Mouse (Mus musculus): ENCODE results near the gene Galnt17.
A peak's percentile ranks its signal among the peaks of the same experiment; 100 is the strongest.

The Galnt17 gene

GRCm38 (mm10) chr5:130927794-130928149 is 380.5 kb downstream of the Galnt17 start:
- DNase-seq (ENCODE audit: low spot score in 2 of 2) = no peak

- DNase-seq (ENCODE audit: low spot score in 2 of 2) = no peak
Observed at GRCm38 (mm10) chr5:130927138-130927793, 381.0 kb downstream of the Galnt17 start.

GRCm38 (mm10) chr5:130925681-130926080 is 382.6 kb downstream of the Galnt17 start:
- no peak for DNase-seq (ENCODE audit: low spot score in 2 of 2)

- no peak for DNase-seq (ENCODE audit: low spot score in 2 of 2)
Observed at GRCm38 (mm10) chr5:130924245-130924827, 384.0 kb downstream of the Galnt17 start.

- no peak for DNase-seq (ENCODE audit: low spot score in 2 of 2)
Observed at GRCm38 (mm10) chr5:130919969-130920368, 388.3 kb downstream of the Galnt17 start.

GRCm38 (mm10) chr5:130914606-130915005 is 393.7 kb downstream of the Galnt17 start:
- no peak for DNase-seq (ENCODE audit: low spot score in 2 of 2)

- DNase-seq (ENCODE audit: low spot score in 2 of 2) = no peak
Observed at GRCm38 (mm10) chr5:130911551-130911950, 396.7 kb downstream of the Galnt17 start.

GRCm38 (mm10) chr5:130901736-130902135 is 406.6 kb downstream of the Galnt17 start:
- no peak for DNase-seq (ENCODE audit: low spot score in 2 of 2)

- DNase-seq (ENCODE audit: low spot score in 2 of 2) = no peak
Observed at GRCm38 (mm10) chr5:130895991-130896390, 412.3 kb downstream of the Galnt17 start.

GRCm38 (mm10) chr5:130891735-130892134 is 416.6 kb downstream of the Galnt17 start:
- no peak for DNase-seq (ENCODE audit: low spot score in 2 of 2)

- no peak for DNase-seq (ENCODE audit: low spot score in 2 of 2)
Observed at GRCm38 (mm10) chr5:130880331-130880730, 428.0 kb downstream of the Galnt17 start.

- DNase-seq (ENCODE audit: low spot score in 2 of 2) = no peak
Observed at GRCm38 (mm10) chr5:130875391-130875790, 432.9 kb downstream of the Galnt17 start.

GRCm38 (mm10) chr5:130871086-130871485 is 437.2 kb downstream of the Galnt17 start:
- no peak for DNase-seq (ENCODE audit: low spot score in 2 of 2)

GRCm38 (mm10) chr5:130869869-130870268 is 438.4 kb downstream of the Galnt17 start:
- no peak for DNase-seq (ENCODE audit: low spot score in 2 of 2)

- no peak for DNase-seq (ENCODE audit: low spot score in 2 of 2)
Observed at GRCm38 (mm10) chr5:130862302-130862701, 446.0 kb downstream of the Galnt17 start.

GRCm38 (mm10) chr5:130859736-130860135 is 448.6 kb downstream of the Galnt17 start:
- no peak for DNase-seq (ENCODE audit: low spot score in 2 of 2)

- no peak for DNase-seq (ENCODE audit: low spot score in 2 of 2)
Observed at GRCm38 (mm10) chr5:130858706-130859105, 449.6 kb downstream of the Galnt17 start.

GRCm38 (mm10) chr5:130858148-130858547 is 450.1 kb downstream of the Galnt17 start:
- peak in 1 of 2 experiments; percentile 6 for DNase-seq (ENCODE audit: low spot score in 2 of 2)

- no peak for DNase-seq (ENCODE audit: low spot score in 2 of 2)
Observed at GRCm38 (mm10) chr5:130854430-130854829, 453.9 kb downstream of the Galnt17 start.

- DNase-seq (ENCODE audit: low spot score in 2 of 2) = peak; percentile 46 to 68
Observed at GRCm38 (mm10) chr5:130853371-130853770, 454.9 kb downstream of the Galnt17 start.

- DNase-seq (ENCODE audit: low spot score in 2 of 2) = no peak
Observed at GRCm38 (mm10) chr5:130852182-130852581, 456.1 kb downstream of the Galnt17 start.

- DNase-seq (ENCODE audit: low spot score in 2 of 2) = no peak
Observed at GRCm38 (mm10) chr5:130849610-130850009, 458.7 kb downstream of the Galnt17 start.

- DNase-seq (ENCODE audit: low spot score in 2 of 2) = no peak
Observed at GRCm38 (mm10) chr5:130848562-130848961, 459.7 kb downstream of the Galnt17 start.

GRCm38 (mm10) chr5:130825797-130826196 is 482.5 kb downstream of the Galnt17 start:
- DNase-seq (ENCODE audit: low spot score in 2 of 2) = no peak

Data from spleen, postnatal 14 days (tissue).